Mouse (Mus musculus) neural tube, embryonic 12.5 days (tissue): Measurements from ENCODE around the gene Swt1. TPM values are rescaled to one million over a fixed set of nuclear protein-coding genes. Genes with fewer than 3 reads are reported as not detected.
A peak's percentile ranks its signal among the peaks of the same experiment; 100 is the strongest.
"Not testable (repeated sequence)": the region's sequence is repeated elsewhere in the genome, so short reads cannot be mapped to it uniquely, and the experiment has no call there.

Source experiments
- ATAC-seq: fragments of 200-750 bp; cut with Nextera tagmentation; 2 replicates; pipeline ENCODE4 v1.8.0; 2017; ENCODE audit warnings: low read depth, mild to moderate bottlenecking, moderate TSS enrichment, moderate library complexity; ENCODE audit not compliant: low FRiP score
- H3K27ac ChIP-seq: fragments of 300-500 bp; sonication (generic); 2 replicates; pipeline ENCODE4 v1.5.1; 2016
- H3K27me3 ChIP-seq: fragments of 300-500 bp; sonication (generic); replicated peaks from 2 replicates; pipeline ENCODE4 v1.6.1; 2016; ENCODE audit warnings: mild to moderate bottlenecking
- H3K36me3 ChIP-seq: fragments of 300-500 bp; sonication (generic); 2 replicates; pipeline ENCODE4 v1.6.1; 2016; ENCODE audit warnings: mild to moderate bottlenecking
- H3K4me1 ChIP-seq: fragments of 300-500 bp; sonication (generic); 2 replicates; pipeline ENCODE4 v1.6.1; 2016
- H3K4me2 ChIP-seq: fragments of 300-500 bp; sonication (generic); replicated peaks from 2 replicates; pipeline ENCODE4 v1.6.1; 2016; ENCODE audit warnings: mild to moderate bottlenecking
- H3K4me3 ChIP-seq: fragments of 300-500 bp; sonication (generic); 2 replicates; pipeline ENCODE4 v1.5.1; 2016
- H3K9ac ChIP-seq: fragments of 300-500 bp; sonication (generic); 2 replicates; pipeline ENCODE4 v1.6.1; 2016; ENCODE audit warnings: mild to moderate bottlenecking
- H3K9me3 ChIP-seq: fragments of 300-500 bp; sonication (generic); 2 replicates; pipeline ENCODE4 v1.6.1; 2016; ENCODE audit warnings: mild to moderate bottlenecking
- WGBS: fragments of 180-500 bp; shearing (Covaris S2); methylation state at CpG from one replicate; pipeline ENCODE4 v1.1.7; 2016; 5-methylcytosine and 5-hydroxymethylcytosine counted together
- polyA plus RNA-seq: library from polyadenylated mRNA; unstranded; fragments of >200 nt; fragmentation: Nextera tagmentation; extraction: Ambion mirVana; gene quantifications from 2 replicates; pipeline ENCODE4 v1.2.1, GENCODE M21; 2016

Gene Swt1
- polyA plus RNA-seq, 1 experiment from 2014 or later: 26.9 TPM

DNA sequence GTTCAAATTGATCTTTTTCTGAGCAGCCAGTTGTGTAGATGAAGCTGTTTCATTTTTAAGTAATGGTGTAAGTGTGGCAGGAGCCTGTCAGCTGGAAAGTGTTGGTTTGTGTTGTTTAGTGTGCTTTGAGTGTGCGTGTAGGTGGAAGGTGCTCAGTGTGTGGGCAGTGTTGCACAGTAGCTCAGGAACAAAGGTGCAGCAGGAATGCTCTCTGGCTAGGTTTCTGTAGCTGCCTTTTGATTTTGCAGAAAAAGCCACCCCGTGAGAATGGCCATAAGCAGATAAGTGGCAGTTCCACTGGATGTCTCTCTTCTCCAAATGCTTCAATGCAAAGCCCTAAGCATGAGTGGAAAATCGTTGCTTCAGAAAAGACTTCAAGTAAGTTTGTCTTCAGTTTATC, 68.9 kb downstream of the Swt1 start:
- no peak for ATAC-seq
- Histone ChIP-seq H3K4me3 (no peak overlapping the region), H3K9me3 (no peaks in the 10 kb centered on the region), H3K27ac (no peak overlapping the region), H3K9ac (no peak overlapping the region), H3K27me3 (no peaks in the 10 kb centered on the region), H3K36me3 (peaks cover 87% of the 10 kb centered on the region), H3K4me2 (no peak overlapping the region), H3K4me1 (no peaks in the 10 kb centered on the region)
- WGBS: 92% methylated on average over 3 of the region's 3 CpGs

DNA sequence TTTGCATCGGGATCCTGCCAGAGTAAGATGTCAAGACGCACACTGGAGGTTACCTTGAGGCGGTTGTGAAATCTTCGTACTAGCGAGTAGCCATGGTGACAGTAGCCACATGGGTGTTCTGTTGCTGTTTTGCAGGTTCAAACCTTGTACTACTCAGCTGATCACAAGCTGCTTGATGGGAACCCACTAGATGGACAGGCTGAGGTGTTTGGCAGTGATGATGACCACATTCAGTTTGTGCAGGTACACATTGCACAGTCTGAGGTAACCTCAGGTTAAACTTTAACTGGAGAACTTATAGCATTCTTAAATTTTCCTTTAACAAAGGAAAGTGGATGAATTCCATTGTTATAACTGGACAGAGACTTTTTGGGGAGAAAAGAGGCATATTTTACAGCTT, 72.3 kb downstream of the Swt1 start:
- H3K27me3 ChIP-seq: no peaks in the 10 kb centered on the region
- H3K4me3 ChIP-seq: no peak overlapping the region
- ATAC-seq: no peak
- no peak overlapping the region for H3K4me2 ChIP-seq
- no peaks in the 10 kb centered on the region for H3K4me1 ChIP-seq
- no peak overlapping the region for H3K27ac ChIP-seq
- H3K36me3 ChIP-seq: peaks cover 95% of the 10 kb centered on the region
- no peaks in the 10 kb centered on the region for H3K9me3 ChIP-seq
- H3K9ac ChIP-seq: no peak overlapping the region
- WGBS: 95% methylated on average over 5 of the region's 5 CpGs

DNA sequence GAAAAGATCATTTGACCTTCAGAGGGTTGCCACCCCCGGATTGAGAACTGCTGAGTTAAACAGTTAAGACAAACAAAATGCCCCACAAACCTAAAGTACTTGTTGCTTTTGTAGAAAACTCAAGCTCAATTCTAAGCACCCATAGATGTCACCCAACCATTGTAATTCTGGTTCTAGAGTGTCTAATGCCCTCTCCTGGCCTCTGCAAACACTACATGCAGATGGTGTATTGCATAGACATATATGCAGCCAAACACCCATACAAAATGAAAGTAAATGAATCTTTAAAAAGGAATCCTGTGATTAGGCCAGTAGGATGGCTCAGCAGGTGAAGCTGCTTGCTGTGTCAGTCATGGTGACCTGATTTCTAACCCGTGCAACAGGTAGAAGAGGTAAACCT, 75.3 kb downstream of the Swt1 start:
- Histone ChIP-seq H3K27me3 (no peaks in the 10 kb centered on the region), H3K4me3 (no peak overlapping the region), H3K36me3 (peaks cover 74% of the 10 kb centered on the region), H3K4me2 (no peak overlapping the region), H3K9ac (no peak overlapping the region), H3K4me1 (peaks cover 3% of the 10 kb centered on the region; the same call in 1 of the 2 replicates), H3K27ac (no peak overlapping the region), H3K9me3 (no peaks in the 10 kb centered on the region)
- no peak for ATAC-seq
- WGBS: 95% methylated on average over 2 of the region's 2 CpGs

DNA sequence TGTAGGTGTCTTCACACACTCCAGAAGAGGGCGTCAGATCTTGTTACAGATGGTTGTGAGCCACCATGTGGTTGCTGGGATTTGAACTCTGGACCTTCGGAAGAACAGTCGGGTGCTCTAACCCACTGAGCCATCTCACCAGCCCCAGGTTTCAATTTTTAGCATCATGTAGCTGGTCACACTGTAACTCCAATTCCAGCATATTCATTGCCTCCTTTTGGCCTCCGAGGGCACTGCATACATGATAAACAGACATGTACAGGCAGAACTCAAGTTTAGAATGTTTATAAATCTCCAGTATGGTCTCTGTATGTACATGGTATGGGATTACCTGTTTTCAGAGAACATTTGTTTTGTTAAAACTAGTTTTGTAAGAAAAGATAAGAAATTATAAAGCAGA, 80.0 kb downstream of the Swt1 start:
- peaks cover 32% of the 10 kb centered on the region for H3K36me3 ChIP-seq
- ATAC-seq, H3K4me3 ChIP-seq, H3K9me3 ChIP-seq, H3K4me2 ChIP-seq, H3K27ac ChIP-seq, H3K9ac ChIP-seq, H3K27me3 ChIP-seq: not testable (repeated sequence)
- 87% methylated on average over 4 of the region's 4 CpGs for WGBS
- peaks cover 18% of the 10 kb centered on the region for H3K4me1 ChIP-seq

DNA sequence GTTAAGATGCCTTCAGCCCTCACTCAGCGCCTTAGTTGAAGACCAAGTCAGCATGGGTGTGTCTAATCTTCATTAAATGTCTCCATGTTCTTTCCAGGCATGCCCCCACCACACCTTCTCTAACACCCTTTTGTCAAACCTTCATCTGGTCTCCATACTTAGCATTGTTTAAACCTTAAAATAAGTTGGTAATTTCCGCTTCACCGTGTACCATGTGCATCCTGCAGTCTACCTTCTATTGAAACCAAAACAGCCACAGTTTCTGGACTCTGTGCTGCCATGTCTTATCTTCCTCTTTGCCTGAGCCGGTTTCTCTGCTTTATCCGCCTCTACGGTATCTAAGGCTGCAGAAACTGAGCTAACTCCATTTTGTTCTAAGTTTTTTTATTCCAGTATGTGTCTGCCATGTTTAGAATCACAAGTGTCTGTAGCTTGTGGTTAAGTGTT, 81.6 kb downstream of the Swt1 start:
- Histone ChIP-seq H3K4me1 (peaks cover 30% of the 10 kb centered on the region), H3K4me2 (peak overlapping the region; percentile 70), H3K9me3 (no peaks in the 10 kb centered on the region), H3K27me3 (no peaks in the 10 kb centered on the region), H3K9ac (peak overlapping the region; percentile 97), H3K36me3 (peaks cover 16% of the 10 kb centered on the region), H3K27ac (no peak overlapping the region), H3K4me3 (peak overlapping the region; percentile 18)
- WGBS: 65% methylated on average over 6 of the region's 6 CpGs
- ATAC-seq: no peak

DNA sequence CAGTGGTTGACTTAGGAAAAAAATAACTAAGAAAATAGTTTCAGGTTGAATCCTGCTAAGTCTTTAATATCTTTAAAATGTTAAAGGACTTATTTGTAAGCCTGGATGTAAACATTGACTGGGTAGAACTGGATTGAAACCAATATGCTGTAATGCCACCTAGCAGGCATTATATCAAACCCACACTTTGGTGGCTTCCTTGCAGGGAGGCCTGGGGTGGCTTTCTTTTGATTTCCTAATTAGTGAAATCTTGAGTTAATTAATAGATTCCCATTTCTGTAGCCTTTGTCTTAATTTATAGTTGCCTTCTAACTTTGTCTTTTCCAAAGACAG, 82.4 kb downstream of the Swt1 start:
- ATAC-seq: no peak
- peak overlapping the region; percentile 70 for H3K4me2 ChIP-seq
- H3K27ac ChIP-seq: no peak overlapping the region
- peak overlapping the region; percentile 94 for H3K4me3 ChIP-seq
- peaks cover 8% of the 10 kb centered on the region; the same call in 1 of the 2 replicates for H3K36me3 ChIP-seq
- peak overlapping the region; percentile 97 for H3K9ac ChIP-seq
- H3K4me1 ChIP-seq: peaks cover 30% of the 10 kb centered on the region
- H3K27me3 ChIP-seq: no peaks in the 10 kb centered on the region
- H3K9me3 ChIP-seq: no peaks in the 10 kb centered on the region

DNA sequence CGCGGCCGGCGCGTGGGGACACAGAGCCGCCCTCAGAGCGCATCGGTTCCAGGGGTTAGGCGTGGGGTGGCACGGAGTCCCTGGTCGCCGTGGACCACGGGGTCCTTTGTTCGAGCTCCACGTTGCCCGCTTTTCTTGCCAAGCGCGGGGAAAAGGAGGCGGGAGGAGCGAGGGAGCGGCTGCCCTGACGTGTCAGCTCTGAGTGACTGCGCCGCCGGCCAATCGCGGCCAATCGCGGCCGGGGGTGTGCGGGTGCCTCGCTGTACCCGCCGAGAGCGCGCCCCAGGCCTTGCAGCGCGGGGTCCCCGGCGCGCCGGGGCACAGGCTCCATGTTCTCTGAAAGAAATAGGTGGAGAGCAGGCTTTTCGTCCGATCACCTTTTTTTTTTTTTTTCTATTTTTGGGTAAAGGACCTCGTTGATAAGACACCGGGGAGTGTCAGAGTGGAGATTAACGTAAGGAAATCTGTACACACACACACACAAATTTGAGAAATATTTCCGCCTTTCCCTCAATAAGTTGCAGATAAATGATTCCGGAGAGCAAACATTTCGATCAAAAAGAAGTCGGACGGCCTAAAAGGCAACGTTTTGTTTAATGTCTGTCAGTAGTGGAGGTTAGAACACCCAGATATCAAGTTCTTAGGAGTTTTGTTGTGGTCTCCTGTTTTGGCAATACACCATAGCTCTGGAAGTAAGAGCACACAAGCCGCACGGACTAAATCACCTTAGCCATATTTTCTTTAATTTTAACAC, 83.0 kb downstream of the Swt1 start:
- ATAC-seq: peak; percentile 82
- peak overlapping the region; percentile 94 for H3K4me3 ChIP-seq
- WGBS: under 1% methylated on average over 55 of the region's 55 CpGs
- H3K36me3 ChIP-seq: peaks cover 7% of the 10 kb centered on the region; the same call in 1 of the 2 replicates
- no peaks in the 10 kb centered on the region for H3K27me3 ChIP-seq
- H3K9ac ChIP-seq: peak overlapping the region; percentile 97
- H3K27ac ChIP-seq: peak overlapping the region; percentile 90
- peak overlapping the region; percentile 70 for H3K4me2 ChIP-seq
- H3K9me3 ChIP-seq: no peaks in the 10 kb centered on the region
- H3K4me1 ChIP-seq: peaks cover 30% of the 10 kb centered on the region

DNA sequence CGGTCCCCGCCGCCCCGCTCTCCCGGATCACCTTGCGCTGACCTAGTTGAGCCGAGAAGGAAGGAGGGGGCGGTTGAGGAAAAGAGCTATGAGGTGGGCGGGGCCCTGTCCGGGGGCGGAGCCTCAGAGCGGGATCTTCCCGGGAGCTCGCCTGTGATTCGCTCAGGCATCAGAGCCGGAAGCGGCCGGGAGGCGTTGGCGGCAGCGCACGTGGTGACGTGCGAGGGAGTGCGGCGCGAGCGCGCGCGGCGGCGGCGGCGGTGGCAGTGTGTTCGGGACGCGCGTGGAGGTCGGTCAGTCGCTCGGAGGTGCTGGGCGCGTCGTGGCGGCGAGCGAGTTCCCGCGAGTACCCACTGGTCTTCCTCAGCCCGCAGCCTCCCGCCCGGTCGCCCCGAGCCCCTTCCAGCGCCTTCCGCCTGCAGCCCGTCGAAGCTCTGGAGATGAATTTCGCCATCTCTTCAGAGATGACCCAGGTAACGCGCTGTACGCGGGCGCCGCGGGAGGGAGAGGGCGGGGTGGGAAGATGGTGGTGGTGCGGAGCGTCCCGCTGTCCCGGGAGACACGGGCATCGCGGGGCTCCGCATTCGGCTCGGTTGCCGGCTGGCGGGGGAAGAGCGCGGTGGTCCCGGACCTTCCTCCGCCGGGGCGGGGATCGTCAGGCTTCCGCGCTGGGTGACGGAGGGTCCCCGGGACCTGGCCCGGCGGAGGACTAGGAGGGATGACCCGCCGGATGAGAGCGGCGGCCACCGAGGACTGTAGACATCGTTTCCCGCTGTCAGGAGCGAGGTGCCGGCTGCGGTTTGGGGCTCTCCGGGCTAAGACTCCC, 83.8 kb downstream of the Swt1 start, which contains the start of gene Ivns1abp:
TSS of gene Ivns1abp (plus strand) at position 195 of the 826 bp plus-strand sequence.
- Histone ChIP-seq H3K36me3 (peaks cover 2% of the 10 kb centered on the region; the same call in 1 of the 2 replicates), H3K27me3 (no peaks in the 10 kb centered on the region), H3K4me3 (peak within 1 kb of the TSS; percentile 94), H3K9ac (peak within 1 kb of the TSS; percentile 97), H3K27ac (peak within 1 kb of the TSS; percentile 90), H3K4me1 (peaks cover 30% of the 10 kb centered on the region), H3K4me2 (peak within 1 kb of the TSS; percentile 70), H3K9me3 (no peaks in the 10 kb centered on the region)
- under 1% methylated on average over 104 of the region's 104 CpGs for WGBS
- peak; percentile 96 for ATAC-seq

DNA sequence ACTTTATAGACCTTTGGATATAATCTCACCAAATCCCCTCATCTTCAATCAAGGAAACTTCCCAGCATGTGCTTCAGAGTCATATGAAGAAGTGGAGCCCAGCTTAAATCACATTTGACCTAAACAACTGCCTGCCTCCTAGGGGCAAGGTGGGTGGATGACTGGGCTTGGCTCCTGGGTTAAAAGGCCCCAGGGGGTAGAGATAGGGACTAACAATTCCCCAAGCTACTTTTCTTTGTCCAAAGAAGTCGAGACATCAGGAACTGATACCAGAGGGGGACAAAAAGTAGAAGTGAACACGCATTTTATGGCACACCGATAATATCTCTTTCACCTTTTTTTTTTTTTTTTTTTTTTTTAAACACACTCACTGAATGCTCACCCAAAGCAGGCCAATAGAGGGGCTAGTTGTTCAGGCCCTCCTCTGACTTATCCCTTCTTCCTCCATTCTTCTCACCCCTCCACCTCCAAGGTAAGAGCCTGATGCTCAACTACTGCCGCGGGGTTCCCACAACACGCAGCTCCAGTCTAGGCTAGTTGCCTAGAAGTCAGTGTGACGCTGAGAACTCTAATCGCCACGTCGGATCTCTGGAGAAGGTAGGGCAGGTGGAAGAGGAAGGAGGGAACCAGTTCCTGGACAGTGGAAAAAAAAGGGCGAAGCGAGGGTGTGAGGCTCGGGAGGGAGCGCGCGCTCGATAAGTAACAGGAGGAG, 84.5 kb downstream of the Swt1 start:
- H3K27ac ChIP-seq: no peak overlapping the region; the same call in 1 of the 2 replicates
- no peak; the same call in 1 of the 2 replicates for ATAC-seq
- H3K9me3 ChIP-seq: no peaks in the 10 kb centered on the region
- H3K9ac ChIP-seq: peak overlapping the region; percentile 56
- WGBS: 1% methylated on average over 17 of the region's 17 CpGs
- peak overlapping the region; percentile 70 for H3K4me2 ChIP-seq
- H3K4me1 ChIP-seq: peaks cover 37% of the 10 kb centered on the region
- no peaks in the 10 kb centered on the region for H3K36me3 ChIP-seq
- peak overlapping the region; percentile 94 for H3K4me3 ChIP-seq
- H3K27me3 ChIP-seq: no peaks in the 10 kb centered on the region

DNA sequence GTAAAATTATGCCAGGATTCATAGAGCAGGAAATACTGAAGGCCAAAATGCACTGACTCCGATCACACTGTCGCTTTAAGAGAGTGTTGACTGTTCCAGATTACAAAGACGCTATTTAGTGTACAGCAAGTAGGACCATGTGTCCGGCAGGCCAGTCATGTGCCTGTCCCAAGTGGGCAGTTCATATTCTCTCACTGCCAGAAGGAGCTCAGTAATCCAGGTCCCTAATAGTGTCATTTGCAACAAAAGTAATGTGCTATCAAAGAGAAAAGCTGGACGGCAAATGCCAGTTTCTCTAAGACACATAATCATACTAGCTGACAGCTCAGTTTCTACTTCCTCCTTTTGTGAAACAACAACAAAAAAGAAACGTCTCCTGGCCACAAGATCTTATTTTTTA, 85.3 kb downstream of the Swt1 start:
- peak overlapping the region; percentile 70 for H3K4me2 ChIP-seq
- ATAC-seq: no peak
- no peak overlapping the region for H3K9ac ChIP-seq
- no peaks in the 10 kb centered on the region for H3K9me3 ChIP-seq
- no peaks in the 10 kb centered on the region for H3K27me3 ChIP-seq
- WGBS: 19% methylated on average over 6 of the region's 6 CpGs
- H3K4me1 ChIP-seq: peaks cover 36% of the 10 kb centered on the region
- no peak overlapping the region for H3K27ac ChIP-seq
- no peak overlapping the region for H3K4me3 ChIP-seq
- H3K36me3 ChIP-seq: no peaks in the 10 kb centered on the region

DNA sequence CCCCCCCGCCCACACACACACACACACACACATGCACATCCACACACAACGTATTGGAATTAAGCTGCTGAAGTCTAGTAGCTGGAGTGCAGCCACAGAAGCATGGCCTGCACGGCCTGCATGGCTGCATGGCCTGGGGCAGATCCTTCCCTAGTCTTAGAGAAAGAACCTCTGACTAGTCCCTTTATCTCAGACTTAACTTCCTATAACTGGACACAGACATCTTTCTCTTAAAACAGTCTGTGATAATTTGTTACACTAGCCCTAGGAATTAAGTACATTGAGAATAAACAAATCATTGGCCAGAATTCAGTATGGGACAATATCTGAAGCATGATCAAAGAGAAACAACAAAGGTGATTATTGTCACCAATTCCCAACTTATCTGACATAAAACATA, 85.9 kb downstream of the Swt1 start:
- H3K4me3 ChIP-seq: no peak overlapping the region
- H3K9ac ChIP-seq: no peak overlapping the region
- H3K27me3 ChIP-seq: no peaks in the 10 kb centered on the region
- H3K4me1 ChIP-seq: peaks cover 36% of the 10 kb centered on the region
- WGBS: 67% methylated on average over 3 of the region's 3 CpGs
- no peaks in the 10 kb centered on the region for H3K36me3 ChIP-seq
- H3K27ac ChIP-seq: no peak overlapping the region
- H3K9me3 ChIP-seq: no peaks in the 10 kb centered on the region
- ATAC-seq: no peak
- no peak overlapping the region for H3K4me2 ChIP-seq
